Mouse (Mus musculus): ENCODE measurements at regions not wholly inside any gene's neighbourhood (a gene's known extent, or its start where the extent isn't known, plus 50 kb on each side); places are given as distances from the start of the nearest gene placed in this dataset.

GRCm38 (mm10) chr13:58495390-58496073 lies 92.4 kb upstream of the Hnrnpk start:
- Histone ChIP-seq H3K36me3 (ENCODE audit: control insufficient read depth, insufficient read depth, low read length) (no peaks in the 10 kb centered on the region), H3K9me3 (ENCODE audit: control insufficient read depth, low read depth, low read length) (no peaks in the 10 kb centered on the region; the same call in 1 of the 2 replicates), H3K9ac (replicated peaks; ENCODE audit: low read depth, low read length) (no peak overlapping the region), H3K4me1 (ENCODE audit: control insufficient read depth, insufficient read depth, low read length) (no peaks in the 10 kb centered on the region), H3K27ac (ENCODE audit: low read length) (no peak overlapping the region), H3K27me3 (ENCODE audit: control insufficient read depth, insufficient read depth, low read length) (no peaks in the 10 kb centered on the region), H3K4me3 (ENCODE audit: low read depth, low read length) (no peak overlapping the region), H3K4me2 (replicated peaks; ENCODE audit: low read depth, low read length) (no peak overlapping the region)
- WGBS, result 73% methylated on average over 12 of the region's 12 CpGs
- ATAC-seq (ENCODE audit: insufficient number of reproducible peaks, insufficient read depth, low FRiP score, low read depth), result no peak

- Histone ChIP-seq H3K4me1 (ENCODE audit: control insufficient read depth, insufficient read depth, low read length) (no peaks in the 10 kb centered on the region), H3K27ac (ENCODE audit: low read length) (no peak overlapping the region), H3K36me3 (ENCODE audit: control insufficient read depth, insufficient read depth, low read length) (no peaks in the 10 kb centered on the region), H3K4me2 (replicated peaks; ENCODE audit: low read depth, low read length) (no peak overlapping the region), H3K27me3 (ENCODE audit: control insufficient read depth, insufficient read depth, low read length) (no peaks in the 10 kb centered on the region), H3K9ac (replicated peaks; ENCODE audit: low read depth, low read length) (no peak overlapping the region), H3K9me3 (ENCODE audit: control insufficient read depth, low read depth, low read length) (no peaks in the 10 kb centered on the region; the same call in 1 of the 2 replicates), H3K4me3 (ENCODE audit: low read depth, low read length) (no peak overlapping the region)
- ATAC-seq (ENCODE audit: insufficient number of reproducible peaks, insufficient read depth, low FRiP score, low read depth), result no peak
- 45% methylated on average over 5 of the region's 5 CpGs for WGBS
Measured at GRCm38 (mm10) chr13:58494726-58495125, 91.6 kb upstream of the Hnrnpk start.

- H3K4me1 ChIP-seq (ENCODE audit: control insufficient read depth, insufficient read depth, low read length), result no peaks in the 10 kb centered on the region
- no peak overlapping the region for H3K4me2 ChIP-seq (replicated peaks; ENCODE audit: low read depth, low read length)
- H3K9me3 ChIP-seq (ENCODE audit: control insufficient read depth, low read depth, low read length), result no peaks in the 10 kb centered on the region; the same call in 1 of the 2 replicates
- ATAC-seq (ENCODE audit: insufficient number of reproducible peaks, insufficient read depth, low FRiP score, low read depth), result no peak
- no peak overlapping the region for H3K9ac ChIP-seq (replicated peaks; ENCODE audit: low read depth, low read length)
- WGBS, result 58% methylated on average over 8 of the region's 8 CpGs
- no peak overlapping the region for H3K4me3 ChIP-seq (ENCODE audit: low read depth, low read length)
- H3K27me3 ChIP-seq (ENCODE audit: control insufficient read depth, insufficient read depth, low read length), result no peaks in the 10 kb centered on the region
- no peaks in the 10 kb centered on the region for H3K36me3 ChIP-seq (ENCODE audit: control insufficient read depth, insufficient read depth, low read length)
- H3K27ac ChIP-seq (ENCODE audit: low read length), result no peak overlapping the region
Measured at GRCm38 (mm10) chr13:58490829-58491228, 87.7 kb upstream of the Hnrnpk start.

GRCm38 (mm10) chr13:58485011-58485410 lies 81.9 kb upstream of the Hnrnpk start:
- Histone ChIP-seq H3K27me3 (ENCODE audit: control insufficient read depth, insufficient read depth, low read length) (no peaks in the 10 kb centered on the region), H3K9me3 (ENCODE audit: control insufficient read depth, low read depth, low read length) (no peaks in the 10 kb centered on the region), H3K9ac (replicated peaks; ENCODE audit: low read depth, low read length) (no peak overlapping the region), H3K36me3 (ENCODE audit: control insufficient read depth, insufficient read depth, low read length) (no peaks in the 10 kb centered on the region), H3K4me1 (ENCODE audit: control insufficient read depth, insufficient read depth, low read length) (no peaks in the 10 kb centered on the region), H3K27ac (ENCODE audit: low read length) (no peak overlapping the region), H3K4me3 (ENCODE audit: low read depth, low read length) (no peak overlapping the region), H3K4me2 (replicated peaks; ENCODE audit: low read depth, low read length) (no peak overlapping the region)
- no peak for ATAC-seq (ENCODE audit: insufficient number of reproducible peaks, insufficient read depth, low FRiP score, low read depth)
- 68% methylated on average over 10 of the region's 10 CpGs for WGBS

GRCm38 (mm10) chr13:58482701-58483100 lies 79.6 kb upstream of the Hnrnpk start:
- H3K4me1 ChIP-seq (ENCODE audit: control insufficient read depth, insufficient read depth, low read length), result no peaks in the 10 kb centered on the region
- ATAC-seq (ENCODE audit: insufficient number of reproducible peaks, insufficient read depth, low FRiP score, low read depth), result no peak
- no peaks in the 10 kb centered on the region for H3K9me3 ChIP-seq (ENCODE audit: control insufficient read depth, low read depth, low read length)
- WGBS, result 68% methylated on average over 9 of the region's 9 CpGs
- H3K27ac ChIP-seq (ENCODE audit: low read length), result no peak overlapping the region
- H3K4me3 ChIP-seq (ENCODE audit: low read depth, low read length), result no peak overlapping the region
- no peak overlapping the region for H3K4me2 ChIP-seq (replicated peaks; ENCODE audit: low read depth, low read length)
- H3K27me3 ChIP-seq (ENCODE audit: control insufficient read depth, insufficient read depth, low read length), result no peaks in the 10 kb centered on the region
- no peaks in the 10 kb centered on the region for H3K36me3 ChIP-seq (ENCODE audit: control insufficient read depth, insufficient read depth, low read length)
- no peak overlapping the region for H3K9ac ChIP-seq (replicated peaks; ENCODE audit: low read depth, low read length)

- Histone ChIP-seq H3K4me2 (replicated peaks; ENCODE audit: low read depth, low read length) (no peak overlapping the region), H3K27me3 (ENCODE audit: control insufficient read depth, insufficient read depth, low read length) (no peaks in the 10 kb centered on the region), H3K9ac (replicated peaks; ENCODE audit: low read depth, low read length) (no peak overlapping the region), H3K4me3 (ENCODE audit: low read depth, low read length) (no peak overlapping the region), H3K9me3 (ENCODE audit: control insufficient read depth, low read depth, low read length) (no peaks in the 10 kb centered on the region), H3K4me1 (ENCODE audit: control insufficient read depth, insufficient read depth, low read length) (no peaks in the 10 kb centered on the region), H3K36me3 (ENCODE audit: control insufficient read depth, insufficient read depth, low read length) (no peaks in the 10 kb centered on the region), H3K27ac (ENCODE audit: low read length) (no peak overlapping the region)
- 79% methylated on average over 10 of the region's 10 CpGs for WGBS
- ATAC-seq (ENCODE audit: insufficient number of reproducible peaks, insufficient read depth, low FRiP score, low read depth), result no peak
Measured at GRCm38 (mm10) chr13:58480928-58481598, 77.9 kb upstream of the Hnrnpk start.

GRCm38 (mm10) chr13:58480388-58480927 lies 77.3 kb upstream of the Hnrnpk start:
- H3K9ac ChIP-seq (replicated peaks; ENCODE audit: low read depth, low read length), result no peak overlapping the region
- no peak overlapping the region for H3K4me2 ChIP-seq (replicated peaks; ENCODE audit: low read depth, low read length)
- H3K4me3 ChIP-seq (ENCODE audit: low read depth, low read length), result no peak overlapping the region
- no peaks in the 10 kb centered on the region for H3K27me3 ChIP-seq (ENCODE audit: control insufficient read depth, insufficient read depth, low read length)
- H3K9me3 ChIP-seq (ENCODE audit: control insufficient read depth, low read depth, low read length), result no peaks in the 10 kb centered on the region
- no peak overlapping the region for H3K27ac ChIP-seq (ENCODE audit: low read length)
- H3K36me3 ChIP-seq (ENCODE audit: control insufficient read depth, insufficient read depth, low read length), result no peaks in the 10 kb centered on the region
- no peak for ATAC-seq (ENCODE audit: insufficient number of reproducible peaks, insufficient read depth, low FRiP score, low read depth)
- 87% methylated on average over 8 of the region's 8 CpGs for WGBS
- no peaks in the 10 kb centered on the region for H3K4me1 ChIP-seq (ENCODE audit: control insufficient read depth, insufficient read depth, low read length)

- 59% methylated on average over 5 of the region's 5 CpGs for whole genome bisulfite sequencing
- ATAC-seq (ENCODE audit: insufficient number of reproducible peaks, insufficient read depth, low FRiP score, low read depth), result no peak
- Histone ChIP-seq H3K4me3 (ENCODE audit: low read depth, low read length) (no peak overlapping the region), H3K27ac (ENCODE audit: low read length) (no peak overlapping the region), H3K36me3 (ENCODE audit: control insufficient read depth, insufficient read depth, low read length) (no peaks in the 10 kb centered on the region), H3K4me1 (ENCODE audit: control insufficient read depth, insufficient read depth, low read length) (no peaks in the 10 kb centered on the region), H3K27me3 (ENCODE audit: control insufficient read depth, insufficient read depth, low read length) (no peaks in the 10 kb centered on the region), H3K9ac (replicated peaks; ENCODE audit: low read depth, low read length) (no peak overlapping the region), H3K4me2 (replicated peaks; ENCODE audit: low read depth, low read length) (no peak overlapping the region), H3K9me3 (ENCODE audit: control insufficient read depth, low read depth, low read length) (no peaks in the 10 kb centered on the region)
Measured at GRCm38 (mm10) chr13:58478438-58478837, 75.3 kb upstream of the Hnrnpk start.

Measured in stomach, embryonic 14.5 days (tissue).